Mouse (Mus musculus): Measurements from ENCODE around the gene Cpxm2. TPM values are rescaled to one million over a fixed set of nuclear protein-coding genes. Genes with fewer than 3 reads are reported as not detected.

Cpxm2 gene
- polyA plus RNA-seq, 1 experiment from 2014 or later = 0.17 TPM

- Histone ChIP-seq H3K27me3 (replicated peaks) (no peaks in the 10 kb centered on the region; the same call in 1 of the 2 replicates), H3K36me3 (no peaks in the 10 kb centered on the region), H3K9me3 (peaks cover 2% of the 10 kb centered on the region), H3K4me2 (no peak overlapping the region), H3K9ac (no peak overlapping the region), H3K4me1 (no peaks in the 10 kb centered on the region), H3K27ac (replicated peaks) (no peak overlapping the region), H3K4me3 (no peak overlapping the region)
- ATAC-seq (ENCODE audit: extremely low read depth, insufficient number of reproducible peaks, low FRiP score, low TSS enrichment) = no peak
- WGBS = 73% methylated on average over 6 of the region's 6 CpGs
Observed at GRCm38 (mm10) chr7:132128687-132129086, 25.9 kb downstream of the Cpxm2 start.

- Histone ChIP-seq H3K9me3 (no peaks in the 10 kb centered on the region), H3K27me3 (replicated peaks) (peaks cover 6% of the 10 kb centered on the region), H3K4me3 (no peak overlapping the region), H3K27ac (replicated peaks) (no peak overlapping the region), H3K36me3 (no peaks in the 10 kb centered on the region), H3K9ac (no peak overlapping the region), H3K4me1 (peaks cover 9% of the 10 kb centered on the region; the same call in 1 of the 2 replicates), H3K4me2 (no peak overlapping the region)
- WGBS = 68% methylated on average over 7 of the region's 7 CpGs
- ATAC-seq (ENCODE audit: extremely low read depth, insufficient number of reproducible peaks, low FRiP score, low TSS enrichment) = no peak
Observed at GRCm38 (mm10) chr7:132124948-132125347, 29.6 kb downstream of the Cpxm2 start.

GRCm38 (mm10) chr7:132123211-132123610 is 31.3 kb downstream of the Cpxm2 start:
- Histone ChIP-seq H3K4me1 (peaks cover 9% of the 10 kb centered on the region; the same call in 1 of the 2 replicates), H3K4me3 (no peak overlapping the region), H3K27ac (replicated peaks) (no peak overlapping the region), H3K27me3 (replicated peaks) (peaks cover 10% of the 10 kb centered on the region), H3K36me3 (no peaks in the 10 kb centered on the region), H3K9ac (no peak overlapping the region), H3K9me3 (no peaks in the 10 kb centered on the region), H3K4me2 (peak overlapping the region; percentile 20; the same call in 1 of the 2 replicates)
- no peak for ATAC-seq (ENCODE audit: extremely low read depth, insufficient number of reproducible peaks, low FRiP score, low TSS enrichment)
- 37% methylated on average over 7 of the region's 7 CpGs for WGBS

- H3K36me3 ChIP-seq = no peaks in the 10 kb centered on the region
- no peak for ATAC-seq (ENCODE audit: extremely low read depth, insufficient number of reproducible peaks, low FRiP score, low TSS enrichment)
- WGBS = 76% methylated on average over 4 of the region's 4 CpGs
- peaks cover 11% of the 10 kb centered on the region for H3K27me3 ChIP-seq (replicated peaks)
- no peaks in the 10 kb centered on the region for H3K9me3 ChIP-seq
- no peak overlapping the region for H3K4me3 ChIP-seq
- H3K9ac ChIP-seq = no peak overlapping the region
- peaks cover 9% of the 10 kb centered on the region; the same call in 1 of the 2 replicates for H3K4me1 ChIP-seq
- no peak overlapping the region for H3K4me2 ChIP-seq
- no peak overlapping the region for H3K27ac ChIP-seq (replicated peaks)
Observed at GRCm38 (mm10) chr7:132119817-132120216, 34.7 kb downstream of the Cpxm2 start.

- Histone ChIP-seq H3K4me1 (no peaks in the 10 kb centered on the region), H3K4me3 (no peak overlapping the region), H3K27ac (replicated peaks) (no peak overlapping the region), H3K9ac (no peak overlapping the region), H3K27me3 (replicated peaks) (no peaks in the 10 kb centered on the region), H3K36me3 (no peaks in the 10 kb centered on the region), H3K9me3 (no peaks in the 10 kb centered on the region), H3K4me2 (no peak overlapping the region)
- WGBS = 60% methylated on average over 5 of the region's 5 CpGs
- ATAC-seq (ENCODE audit: extremely low read depth, insufficient number of reproducible peaks, low FRiP score, low TSS enrichment) = no peak
Observed at GRCm38 (mm10) chr7:132111770-132112169, 42.8 kb downstream of the Cpxm2 start.

GRCm38 (mm10) chr7:132110308-132110707 is 44.2 kb downstream of the Cpxm2 start:
- H3K36me3 ChIP-seq = no peaks in the 10 kb centered on the region
- no peaks in the 10 kb centered on the region for H3K9me3 ChIP-seq
- H3K9ac ChIP-seq = no peak overlapping the region
- H3K4me1 ChIP-seq = no peaks in the 10 kb centered on the region
- no peak overlapping the region for H3K4me2 ChIP-seq
- H3K27ac ChIP-seq (replicated peaks) = no peak overlapping the region
- no peak overlapping the region for H3K4me3 ChIP-seq
- ATAC-seq (ENCODE audit: extremely low read depth, insufficient number of reproducible peaks, low FRiP score, low TSS enrichment) = no peak
- WGBS = 77% methylated on average over 3 of the region's 3 CpGs
- H3K27me3 ChIP-seq (replicated peaks) = peaks cover 5% of the 10 kb centered on the region; the same call in 1 of the 2 replicates

- 69% methylated on average over 4 of the region's 4 CpGs for WGBS
- H3K4me1 ChIP-seq = no peaks in the 10 kb centered on the region
Observed at GRCm38 (mm10) chr7:132106891-132107290, 47.6 kb downstream of the Cpxm2 start.

GRCm38 (mm10) chr7:132105326-132105725 is 49.2 kb downstream of the Cpxm2 start:
- Histone ChIP-seq H3K4me2 (no peak overlapping the region), H3K9ac (no peak overlapping the region), H3K9me3 (no peaks in the 10 kb centered on the region), H3K27ac (replicated peaks) (no peak overlapping the region), H3K27me3 (replicated peaks) (peaks cover 5% of the 10 kb centered on the region; the same call in 1 of the 2 replicates), H3K36me3 (no peaks in the 10 kb centered on the region), H3K4me3 (no peak overlapping the region), H3K4me1 (no peaks in the 10 kb centered on the region)
- no peak for ATAC-seq (ENCODE audit: extremely low read depth, insufficient number of reproducible peaks, low FRiP score, low TSS enrichment)
- 63% methylated on average over 4 of the region's 4 CpGs for WGBS

More at GRCm38 (mm10) chr7:132106891-132107290, 47.6 kb downstream of the Cpxm2 start:
- ATAC-seq (ENCODE audit: extremely low read depth, insufficient number of reproducible peaks, low FRiP score, low TSS enrichment) = no peak
- H3K27ac ChIP-seq (replicated peaks) = no peak overlapping the region
- H3K9me3 ChIP-seq = no peaks in the 10 kb centered on the region
- H3K4me2 ChIP-seq = no peak overlapping the region
- no peaks in the 10 kb centered on the region for H3K36me3 ChIP-seq
- H3K4me3 ChIP-seq = no peak overlapping the region
- no peak overlapping the region for H3K9ac ChIP-seq
- peaks cover 5% of the 10 kb centered on the region; the same call in 1 of the 2 replicates for H3K27me3 ChIP-seq (replicated peaks)

- H3K9me3 ChIP-seq = 0 out of 2 replicates have a peak, but pooled peaks cover 6% of the 10 kb centered on the region
- H3K27ac ChIP-seq (replicated peaks) = no peak overlapping the region
- no peak for ATAC-seq (ENCODE audit: extremely low read depth, insufficient number of reproducible peaks, low FRiP score, low TSS enrichment)
- no peaks in the 10 kb centered on the region for H3K4me1 ChIP-seq
- no peaks in the 10 kb centered on the region for H3K36me3 ChIP-seq
- H3K4me2 ChIP-seq = no peak overlapping the region
- no peak overlapping the region for H3K9ac ChIP-seq
- no peak overlapping the region for H3K4me3 ChIP-seq
- H3K27me3 ChIP-seq (replicated peaks) = peaks cover 7% of the 10 kb centered on the region
- WGBS = 35% methylated on average over 4 of the region's 4 CpGs
Observed at GRCm38 (mm10) chr7:132098441-132098840, 56.1 kb downstream of the Cpxm2 start.

GRCm38 (mm10) chr7:132094666-132095065 is 59.9 kb downstream of the Cpxm2 start:
- Histone ChIP-seq H3K4me1 (no peaks in the 10 kb centered on the region), H3K27me3 (replicated peaks) (peaks cover 7% of the 10 kb centered on the region), H3K4me2 (no peak overlapping the region), H3K9me3 (0 out of 2 replicates have a peak, but pooled peaks cover 6% of the 10 kb centered on the region), H3K4me3 (no peak overlapping the region), H3K27ac (replicated peaks) (no peak overlapping the region), H3K9ac (no peak overlapping the region), H3K36me3 (no peaks in the 10 kb centered on the region)
- ATAC-seq (ENCODE audit: extremely low read depth, insufficient number of reproducible peaks, low FRiP score, low TSS enrichment) = no peak
- 55% methylated on average over 7 of the region's 7 CpGs for WGBS

GRCm38 (mm10) chr7:132091551-132091950 is 63.0 kb downstream of the Cpxm2 start:
- Histone ChIP-seq H3K9ac (no peak overlapping the region), H3K4me2 (no peak overlapping the region), H3K4me3 (no peak overlapping the region), H3K27ac (replicated peaks) (no peak overlapping the region), H3K4me1 (no peaks in the 10 kb centered on the region), H3K27me3 (replicated peaks) (peaks cover 11% of the 10 kb centered on the region), H3K9me3 (0 out of 2 replicates have a peak, but pooled peaks cover under 1% of the 10 kb centered on the region), H3K36me3 (no peaks in the 10 kb centered on the region)
- WGBS = 83% methylated on average over 7 of the region's 7 CpGs
- ATAC-seq (ENCODE audit: extremely low read depth, insufficient number of reproducible peaks, low FRiP score, low TSS enrichment) = no peak

- no peak overlapping the region for H3K27ac ChIP-seq (replicated peaks)
- ATAC-seq (ENCODE audit: extremely low read depth, insufficient number of reproducible peaks, low FRiP score, low TSS enrichment) = no peak
- no peaks in the 10 kb centered on the region for H3K36me3 ChIP-seq
- WGBS = 55% methylated on average over 6 of the region's 6 CpGs
- H3K9ac ChIP-seq = no peak overlapping the region
- no peak overlapping the region for H3K4me3 ChIP-seq
- H3K4me1 ChIP-seq = no peaks in the 10 kb centered on the region
- H3K9me3 ChIP-seq = no peaks in the 10 kb centered on the region
- peaks cover 8% of the 10 kb centered on the region for H3K27me3 ChIP-seq (replicated peaks)
- H3K4me2 ChIP-seq = no peak overlapping the region
Observed at GRCm38 (mm10) chr7:132088606-132089005, 65.9 kb downstream of the Cpxm2 start.

Measured in heart, embryonic 13.5 days (tissue).